Mouse (Mus musculus): ENCODE results near the gene Celsr1. TPM values are rescaled to one million over a fixed set of nuclear protein-coding genes. Genes with fewer than 3 reads are reported as not detected.

Gene Celsr1
- polyA plus RNA-seq (2012; rRNA removed) = 40.0 and 47.8 TPM in 2 replicates

DNA sequence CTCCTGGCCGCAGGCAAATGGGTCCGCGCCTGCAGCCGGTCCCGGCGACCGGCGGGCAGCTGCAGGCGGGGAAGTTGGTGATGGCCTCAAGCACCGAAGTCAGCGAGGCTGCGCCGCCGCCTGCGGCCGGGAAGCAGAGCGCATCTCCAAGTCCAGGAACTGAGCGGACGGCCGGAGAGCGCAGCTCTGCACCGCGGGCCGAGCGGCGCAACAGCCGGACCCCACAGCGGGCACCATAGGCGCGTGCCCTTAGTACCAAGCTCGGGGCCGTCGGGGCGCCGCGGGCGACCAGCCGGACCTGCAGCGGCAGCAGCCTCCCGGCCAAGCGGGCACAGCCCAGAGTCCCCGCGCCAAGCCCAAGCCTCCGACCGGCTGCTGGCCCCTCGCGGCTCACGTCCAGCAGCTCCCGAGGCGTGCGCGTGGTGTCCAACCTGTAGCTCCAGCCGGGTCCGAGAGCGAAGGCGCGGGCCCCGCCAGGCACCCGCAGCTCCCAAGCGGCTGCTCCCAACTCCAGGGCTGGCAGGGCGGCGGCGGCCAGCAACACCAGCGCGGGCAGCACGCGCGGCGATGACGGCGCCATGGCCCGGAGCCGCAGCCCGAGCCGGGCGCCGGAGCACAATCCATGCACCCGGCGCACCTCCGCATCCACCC lies at the start of gene Celsr1:
Gene Celsr1, minus strand, starts transcription at position 587 of the 651 bp plus-strand sequence.
- H3K4me1 ChIP-seq (replicated peaks; ENCODE audit: control insufficient read depth, insufficient read depth, low read length) = peaks cover 35% of the 10 kb centered on the region
- WGBS = under 1% methylated on average over 80 of the region's 80 CpGs
- no peak for TF ChIP-seq CTCF (IDR thresholded peaks at IDR 0.05; ENCODE audit: borderline replicate concordance, control insufficient read depth, extremely low read depth, insufficient read depth, low read length, poor library complexity)
- TF ChIP-seq POLR2A (IDR thresholded peaks at IDR 0.05; ENCODE audit: control insufficient read depth, extremely low read depth, insufficient read depth, low read length, poor library complexity) = no peak
- no peaks in the 10 kb centered on the region for H3K36me3 ChIP-seq (ENCODE audit: control insufficient read depth, insufficient read depth, low read length)
- peak within 1 kb of the TSS; percentile 56 for H3K4me3 ChIP-seq (ENCODE audit: control insufficient read depth, insufficient read depth, low read length)
- no peak for DNase-seq
- H3K27ac ChIP-seq (ENCODE audit: control insufficient read depth, insufficient read depth, low read length) = peak within 1 kb of the TSS; percentile 51; the same call in 1 of the 2 replicates
- H3K27me3 ChIP-seq (ENCODE audit: control insufficient read depth, insufficient read depth, low read length) = no peaks in the 10 kb centered on the region

DNA sequence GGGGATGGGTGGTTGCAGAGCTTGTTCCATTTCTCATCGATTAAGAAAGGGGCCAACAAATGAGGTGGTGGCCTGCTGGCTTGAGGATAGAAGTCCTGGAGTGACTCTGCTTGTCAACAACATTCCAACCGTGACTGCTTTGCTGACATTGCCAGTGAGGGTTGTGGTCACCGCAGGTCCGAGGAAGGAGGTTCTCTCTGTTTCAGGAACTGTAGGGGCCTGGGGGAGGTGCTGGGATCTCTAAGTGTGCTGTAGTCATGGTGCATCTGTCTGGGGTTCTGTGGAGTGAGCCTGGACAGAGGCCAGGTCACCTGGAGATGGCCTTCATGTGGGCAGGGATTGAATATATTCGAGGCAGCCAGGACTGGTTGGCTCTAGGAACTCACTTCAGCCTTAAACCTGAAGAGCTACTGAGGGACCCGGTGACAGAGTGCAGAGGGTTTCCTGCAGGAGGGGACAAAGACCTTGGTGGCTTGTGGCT lies 49.7 kb upstream of the Celsr1 start:
- TF ChIP-seq POLR2A (IDR thresholded peaks at IDR 0.05; ENCODE audit: control insufficient read depth, extremely low read depth, insufficient read depth, low read length, poor library complexity) = no peak
- 19% methylated on average over 6 of the region's 6 CpGs for WGBS
- no peaks in the 10 kb centered on the region for H3K36me3 ChIP-seq (ENCODE audit: control insufficient read depth, insufficient read depth, low read length)
- no peaks in the 10 kb centered on the region for H3K27me3 ChIP-seq (ENCODE audit: control insufficient read depth, insufficient read depth, low read length)
- peaks cover 7% of the 10 kb centered on the region for H3K4me1 ChIP-seq (replicated peaks; ENCODE audit: control insufficient read depth, insufficient read depth, low read length)
- H3K4me3 ChIP-seq (ENCODE audit: control insufficient read depth, insufficient read depth, low read length) = no peak overlapping the region
- no peak overlapping the region for H3K27ac ChIP-seq (ENCODE audit: control insufficient read depth, insufficient read depth, low read length)
- no peak for DNase-seq

DNA sequence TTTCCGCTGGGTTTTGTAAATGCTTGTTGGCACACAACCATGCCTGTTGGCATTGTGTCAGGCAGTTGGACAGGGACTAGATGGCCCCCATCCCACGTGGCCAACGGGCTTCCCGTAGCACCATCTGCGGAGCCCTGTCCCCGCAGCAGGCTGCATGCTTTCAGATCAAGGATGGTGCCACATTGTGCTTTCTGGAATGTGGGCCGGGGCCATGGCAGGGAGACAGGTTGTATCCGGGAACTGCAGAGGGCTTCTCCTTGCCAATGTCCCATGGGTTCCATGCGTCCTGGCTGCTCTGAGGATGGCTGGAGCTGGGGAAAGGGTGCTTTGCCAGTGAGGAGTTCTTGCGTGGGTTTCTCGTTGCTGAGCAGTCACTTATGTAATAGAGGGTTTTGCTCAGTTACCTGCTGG lies 49.0 kb upstream of the Celsr1 start:
- Histone ChIP-seq H3K27ac (ENCODE audit: control insufficient read depth, insufficient read depth, low read length) (no peak overlapping the region), H3K4me3 (ENCODE audit: control insufficient read depth, insufficient read depth, low read length) (no peak overlapping the region), H3K4me1 (replicated peaks; ENCODE audit: control insufficient read depth, insufficient read depth, low read length) (peaks cover 4% of the 10 kb centered on the region; the same call in 1 of the 2 replicates), H3K27me3 (ENCODE audit: control insufficient read depth, insufficient read depth, low read length) (no peaks in the 10 kb centered on the region), H3K36me3 (ENCODE audit: control insufficient read depth, insufficient read depth, low read length) (no peaks in the 10 kb centered on the region)
- TF ChIP-seq POLR2A (IDR thresholded peaks at IDR 0.05; ENCODE audit: control insufficient read depth, extremely low read depth, insufficient read depth, low read length, poor library complexity) (no peak), CTCF (IDR thresholded peaks at IDR 0.05; ENCODE audit: borderline replicate concordance, control insufficient read depth, extremely low read depth, insufficient read depth, low read length, poor library complexity) (no peak)
- DNase-seq = no peak
- 93% methylated on average over 11 of the region's 11 CpGs for WGBS

DNA sequence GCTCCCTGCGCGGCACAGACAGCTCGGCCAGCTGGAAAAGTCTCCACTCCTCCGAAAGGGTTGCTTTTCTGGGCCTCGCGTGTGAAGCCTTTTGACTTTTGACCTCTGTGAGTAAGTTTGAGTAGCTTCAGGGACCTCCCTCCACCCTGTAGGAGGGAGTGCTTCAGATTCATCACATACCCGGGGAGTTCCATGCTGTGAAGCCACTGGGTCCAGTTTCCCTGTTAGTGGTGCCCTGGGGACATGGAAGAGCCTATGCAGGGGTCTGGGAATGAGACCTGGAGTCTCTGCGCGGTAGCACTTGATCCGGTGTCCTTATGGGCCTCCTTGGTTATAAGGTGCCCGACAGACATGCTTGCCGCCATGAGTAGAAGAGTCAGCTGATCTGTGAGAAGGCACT lies 48.1 kb upstream of the Celsr1 start:
- TF ChIP-seq CTCF (IDR thresholded peaks at IDR 0.05; ENCODE audit: borderline replicate concordance, control insufficient read depth, extremely low read depth, insufficient read depth, low read length, poor library complexity) = no peak
- TF ChIP-seq POLR2A (IDR thresholded peaks at IDR 0.05; ENCODE audit: control insufficient read depth, extremely low read depth, insufficient read depth, low read length, poor library complexity) = no peak
- DNase-seq = no peak
- Histone ChIP-seq H3K27ac (ENCODE audit: control insufficient read depth, insufficient read depth, low read length) (no peak overlapping the region), H3K36me3 (ENCODE audit: control insufficient read depth, insufficient read depth, low read length) (no peaks in the 10 kb centered on the region), H3K4me3 (ENCODE audit: control insufficient read depth, insufficient read depth, low read length) (no peak overlapping the region), H3K4me1 (replicated peaks; ENCODE audit: control insufficient read depth, insufficient read depth, low read length) (peaks cover 5% of the 10 kb centered on the region; the same call in 1 of the 2 replicates), H3K27me3 (ENCODE audit: control insufficient read depth, insufficient read depth, low read length) (no peaks in the 10 kb centered on the region)
- WGBS = 97% methylated on average over 12 of the region's 12 CpGs

DNA sequence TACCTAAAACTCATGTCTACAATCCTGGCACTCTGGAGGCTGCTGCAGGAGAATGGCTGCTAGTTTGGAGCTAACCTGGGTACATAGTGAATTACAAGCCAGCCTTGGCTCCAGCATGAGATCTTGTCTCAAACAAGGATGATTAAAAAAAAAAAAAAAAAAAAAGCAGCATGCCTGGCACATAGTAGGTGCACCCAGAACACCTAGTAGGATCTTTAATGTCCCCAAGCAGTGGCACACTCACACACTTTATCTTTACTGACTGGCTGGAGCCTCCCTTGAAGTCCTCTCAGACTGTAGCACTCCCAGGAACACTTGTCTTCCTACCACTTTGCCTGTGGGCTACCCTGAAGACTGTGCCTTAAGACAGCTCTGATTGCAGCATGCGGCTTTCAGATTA lies 46.8 kb upstream of the Celsr1 start:
- WGBS = 100% methylated on average over 1 of the region's 1 CpGs
- no peak for DNase-seq
- Histone ChIP-seq H3K4me1 (replicated peaks; ENCODE audit: control insufficient read depth, insufficient read depth, low read length) (peaks cover 9% of the 10 kb centered on the region; the same call in 1 of the 2 replicates), H3K4me3 (ENCODE audit: control insufficient read depth, insufficient read depth, low read length) (no peak overlapping the region), H3K36me3 (ENCODE audit: control insufficient read depth, insufficient read depth, low read length) (no peaks in the 10 kb centered on the region), H3K27ac (ENCODE audit: control insufficient read depth, insufficient read depth, low read length) (no peak overlapping the region), H3K27me3 (ENCODE audit: control insufficient read depth, insufficient read depth, low read length) (no peaks in the 10 kb centered on the region)
- TF ChIP-seq CTCF (IDR thresholded peaks at IDR 0.05; ENCODE audit: borderline replicate concordance, control insufficient read depth, extremely low read depth, insufficient read depth, low read length, poor library complexity) (no peak), POLR2A (IDR thresholded peaks at IDR 0.05; ENCODE audit: control insufficient read depth, extremely low read depth, insufficient read depth, low read length, poor library complexity) (no peak)

DNA sequence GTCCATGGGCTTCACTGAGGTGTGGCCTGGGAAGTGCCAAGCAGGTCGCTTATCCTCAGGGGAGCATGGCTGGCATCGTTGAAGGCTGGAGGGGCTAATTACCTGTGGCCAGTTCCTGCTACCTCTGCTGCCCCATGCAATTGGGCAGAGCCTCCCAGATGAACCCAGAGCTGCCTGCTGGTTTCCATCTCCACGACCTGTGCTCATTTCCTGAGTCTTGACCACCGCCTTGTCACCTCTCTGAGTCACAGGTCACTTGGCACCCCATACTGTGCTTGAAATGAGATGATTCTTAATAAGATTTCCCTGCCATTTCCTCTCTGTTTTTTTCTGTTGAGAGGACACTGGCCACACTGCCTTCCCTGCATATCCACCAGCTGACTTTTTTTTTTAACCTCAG lies 46.3 kb upstream of the Celsr1 start:
- H3K4me3 ChIP-seq (ENCODE audit: control insufficient read depth, insufficient read depth, low read length) = no peak overlapping the region
- no peak for DNase-seq
- no peaks in the 10 kb centered on the region for H3K27me3 ChIP-seq (ENCODE audit: control insufficient read depth, insufficient read depth, low read length)
- 79% methylated on average over 4 of the region's 4 CpGs for whole genome bisulfite sequencing
- no peak for TF ChIP-seq CTCF (IDR thresholded peaks at IDR 0.05; ENCODE audit: borderline replicate concordance, control insufficient read depth, extremely low read depth, insufficient read depth, low read length, poor library complexity)
- no peak for TF ChIP-seq POLR2A (IDR thresholded peaks at IDR 0.05; ENCODE audit: control insufficient read depth, extremely low read depth, insufficient read depth, low read length, poor library complexity)
- no peak overlapping the region for H3K27ac ChIP-seq (ENCODE audit: control insufficient read depth, insufficient read depth, low read length)
- peaks cover 9% of the 10 kb centered on the region; the same call in 1 of the 2 replicates for H3K4me1 ChIP-seq (replicated peaks; ENCODE audit: control insufficient read depth, insufficient read depth, low read length)
- no peaks in the 10 kb centered on the region for H3K36me3 ChIP-seq (ENCODE audit: control insufficient read depth, insufficient read depth, low read length)
